Mouse (Mus musculus): ENCODE results near the gene Fbxo27.

DNA sequence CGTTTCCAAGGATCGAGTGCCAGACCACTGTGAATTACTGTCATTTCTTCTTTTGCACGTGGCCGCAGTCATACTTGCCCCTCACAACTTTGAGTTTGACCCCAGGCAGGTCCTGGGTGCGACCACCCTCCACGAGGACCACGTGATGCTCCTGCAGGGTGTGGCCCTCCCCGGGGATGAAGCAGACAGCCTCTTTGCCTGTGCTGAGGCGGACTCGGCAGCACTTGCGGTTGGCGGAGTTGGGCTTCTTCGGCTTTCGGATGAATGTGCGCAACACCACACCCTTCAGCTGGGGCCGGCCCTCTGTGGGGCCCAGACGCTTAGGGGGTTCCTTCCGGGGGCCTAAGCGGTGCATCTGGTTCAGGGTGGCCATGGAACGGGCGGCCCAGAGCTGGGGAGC is 47.2 kb downstream of the Fbxo27 start:
- no peak for TF ChIP-seq CTCF (IDR thresholded peaks at IDR 0.05; ENCODE audit: low read depth, low read length)
- TF ChIP-seq GATA1 (IDR thresholded peaks at IDR 0.05; ENCODE audit: borderline replicate concordance, low read length): no peak
